Mouse (Mus musculus) myocyte (in vitro differentiated cells): ENCODE measurements around the gene Hist1h3g.

Experiments
- CEBPB ChIP-seq: IDR thresholded peaks from 2 replicates; pipeline ENCODE4 v1.6.1; 2011; ENCODE audit warnings: mild to moderate bottlenecking, moderate library complexity; ENCODE audit not compliant: poor library complexity, insufficient read depth, severe bottlenecking
- E2F4 ChIP-seq: IDR thresholded peaks from one replicate; pipeline ENCODE4 v1.6.1; 2011; ENCODE audit warnings: mild to moderate bottlenecking, control low read depth, moderate library complexity; ENCODE audit not compliant: insufficient read depth
- MYOD1 ChIP-seq, 3 experiments: IDR thresholded peaks; one replicate each; pipeline ENCODE4 v1.6.1; 2011; ENCODE audit warnings: control low read depth in 2 of 3, low read depth in 2 of 3, mild to moderate bottlenecking in 2 of 3, moderate library complexity in 1 of 3; ENCODE audit not compliant: insufficient read length in 2 of 3, control insufficient read depth in 1 of 3
- MYOG ChIP-seq, 3 experiments: IDR thresholded peaks; one replicate each; pipeline ENCODE4 v1.6.1; 2011; ENCODE audit warnings: control low read depth in 2 of 3, low read depth in 2 of 3, mild to moderate bottlenecking in 2 of 3; ENCODE audit not compliant: insufficient read length in 2 of 3, control insufficient read depth in 1 of 3, insufficient read depth in 1 of 3
- POLR2A ChIP-seq: IDR thresholded peaks from one replicate; pipeline ENCODE4 v1.6.1; 2011; ENCODE audit warnings: low read depth, mild to moderate bottlenecking, control low read depth, moderate library complexity; ENCODE audit not compliant: insufficient read length
- POLR2AphosphoS2 ChIP-seq: IDR thresholded peaks from one replicate; pipeline ENCODE4 v1.6.1; 2011; ENCODE audit warnings: low read depth, control low read depth; ENCODE audit not compliant: insufficient read length
- TCF12 ChIP-seq: IDR thresholded peaks from one replicate; pipeline ENCODE4 v1.6.1; 2011; ENCODE audit warnings: mild to moderate bottlenecking, control low read depth; ENCODE audit not compliant: poor library complexity, insufficient read depth, severe bottlenecking
- TCF3 ChIP-seq: IDR thresholded peaks from one replicate; pipeline ENCODE4 v1.6.1; 2011; ENCODE audit warnings: low read depth, control low read depth; ENCODE audit not compliant: insufficient read length
- USF1 ChIP-seq: IDR thresholded peaks from one replicate; pipeline ENCODE4 v1.6.1; 2011; ENCODE audit warnings: low read depth, mild to moderate bottlenecking, control low read depth, moderate library complexity

DNA sequence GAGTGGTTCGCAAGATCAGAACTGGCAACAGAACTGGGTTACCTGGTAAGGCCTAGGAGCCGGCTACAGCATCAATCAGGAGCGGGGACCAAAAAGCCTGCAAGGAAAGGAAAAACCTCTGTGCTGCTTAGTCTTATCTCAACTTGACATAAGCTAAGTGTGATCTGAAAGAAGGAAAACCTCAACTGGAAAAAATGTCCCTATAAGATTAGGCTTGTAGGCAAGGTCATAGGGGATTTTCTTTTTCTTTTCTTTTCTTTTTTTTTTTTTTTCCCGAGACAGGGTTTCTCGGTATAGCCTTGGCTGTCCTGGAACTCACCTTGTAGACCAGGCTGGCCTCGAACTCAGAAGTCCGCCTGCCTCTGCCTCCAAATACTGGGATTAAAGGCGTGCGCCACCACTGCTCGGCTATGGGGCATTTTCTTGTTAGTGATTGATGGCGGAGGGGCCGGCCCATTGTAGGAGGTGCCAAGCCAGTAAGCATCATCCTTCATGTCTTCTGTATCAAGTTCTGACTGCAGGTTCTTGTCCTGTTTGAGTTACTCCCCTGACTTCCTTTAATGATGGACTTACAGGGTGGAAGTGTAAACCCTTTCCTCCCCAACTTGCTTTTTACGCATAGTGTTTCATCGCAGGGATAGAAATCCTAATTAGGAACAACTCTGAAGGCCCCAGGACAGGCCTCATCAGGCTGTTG is 28.3 kb upstream of the Hist1h3g start:
- TF ChIP-seq POLR2A (no peak), TCF12 (no peak), USF1 (no peak), E2F4 (no peak), CEBPB (no peak), TCF3 (no peak), POLR2AphosphoS2 (no peak), MYOG (IDR thresholded peaks at IDR 0.05; ENCODE audit: control insufficient read depth in 1 of 3, insufficient read depth in 1 of 3, insufficient read length in 2 of 3, low read depth in 2 of 3) (no peak), MYOD1 (IDR thresholded peaks at IDR 0.05; ENCODE audit: control insufficient read depth in 1 of 3, insufficient read length in 2 of 3, low read depth in 2 of 3) (no peak)
